Mouse (Mus musculus) heart, postnatal 0 days (tissue): ENCODE measurements around the gene Dzip3.

Source experiments
- CTCF ChIP-seq: IDR thresholded peaks from 2 replicates; pipeline ENCODE4 v1.5.1; 2016; ENCODE audit warnings: antibody characterized with exemption, control low read depth, low read depth
- EP300 ChIP-seq: IDR thresholded peaks from 2 replicates; pipeline ENCODE4 v1.6.1; 2016; ENCODE audit warnings: antibody characterized with exemption, low read depth

DNA sequence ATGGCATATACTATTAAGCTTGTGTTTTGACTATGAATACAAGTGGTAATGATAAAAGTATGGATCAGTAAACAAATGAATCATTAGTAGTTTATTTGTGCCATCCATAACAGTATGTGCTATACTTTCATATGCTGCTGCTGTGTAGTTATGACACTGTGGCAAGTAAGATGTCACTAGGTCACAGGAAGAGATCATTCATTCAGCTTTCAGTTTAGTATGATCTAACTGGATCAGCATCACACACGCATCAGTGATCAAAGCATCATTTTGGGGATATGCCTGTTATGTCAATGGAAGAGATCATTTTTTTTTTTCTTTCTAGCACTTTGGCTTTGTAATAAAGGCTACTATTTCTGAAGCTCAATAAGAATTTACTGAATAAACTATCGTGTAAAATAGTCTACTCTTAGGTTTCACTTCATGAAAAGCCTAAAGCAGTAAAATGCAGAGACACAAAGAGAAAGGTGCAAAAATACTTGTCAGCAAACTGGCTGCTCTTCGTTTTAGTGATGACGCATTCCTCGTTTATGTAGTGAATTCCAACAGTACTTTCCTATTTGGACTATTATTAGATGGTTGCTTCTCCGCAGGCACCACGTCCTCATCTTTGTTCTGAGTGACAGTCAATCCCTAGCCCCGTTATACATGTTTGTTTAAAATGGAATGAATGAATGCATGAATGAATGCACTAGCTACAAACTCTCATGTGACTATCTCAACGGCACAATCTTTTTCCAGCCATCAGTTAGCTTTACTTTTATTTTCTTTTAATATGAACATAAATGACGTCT is 1.3 kb downstream of the Dzip3 start:
- TF ChIP-seq CTCF: no peak
- no peak for TF ChIP-seq EP300
